Mouse (Mus musculus) bone marrow, adult 2 months (tissue): ENCODE data around the gene Tead3. TPM values are rescaled to one million over a fixed set of nuclear protein-coding genes. Genes with fewer than 3 reads are reported as not detected.
A peak's percentile ranks its signal among the peaks of the same experiment; 100 is the strongest.

ENCODE experiments used
- H3K27ac ChIP-seq: fragments of 200-500 bp; 2 replicates; pipeline ENCODE4 v1.5.1; 2012; ENCODE audit warnings: low read depth, mild to moderate bottlenecking, control low read depth, inconsistent platforms, low read length; ENCODE audit not compliant: control insufficient read depth, poor library complexity, insufficient read depth
- H3K4me1 ChIP-seq: fragments of 200-500 bp; 2 replicates; pipeline ENCODE4 v1.6.1; 2011; ENCODE audit warnings: low read length; ENCODE audit not compliant: control insufficient read depth, insufficient read depth
- H3K4me3 ChIP-seq: fragments of 200-500 bp; replicated peaks from 2 replicates; pipeline ENCODE3; 2011; ENCODE audit warnings: mild to moderate bottlenecking, low read depth, low read length, control low read depth; ENCODE audit not compliant: control insufficient read depth
- CTCF ChIP-seq: fragments of 200-500 bp; IDR thresholded peaks from 2 replicates; pipeline ENCODE4 v1.5.1; 2011; ENCODE audit warnings: low read length, control low read depth; ENCODE audit not compliant: control insufficient read depth, insufficient read depth
- POLR2A ChIP-seq: fragments of 200-500 bp; IDR thresholded peaks from 2 replicates; pipeline ENCODE4 v1.6.1; 2011; ENCODE audit warnings: low read depth, mild to moderate bottlenecking, control low read depth, low read length, borderline replicate concordance; ENCODE audit not compliant: control insufficient read depth
- WGBS: fragments of 180-500 bp; shearing (Covaris S2); methylation state at CpG from one replicate; pipeline ENCODE4 v1.1.7; 2018; 5-methylcytosine and 5-hydroxymethylcytosine counted together
- polyA plus RNA-seq: library from polyadenylated mRNA; stranded (reverse); fragments of >200 nt; gene quantifications from 2 replicates; pipeline ENCODE4 v1.2.4, GENCODE M21; 2011; ENCODE audit warnings: low replicate concordance; ENCODE audit not compliant: missing spikeins, insufficient read depth, insufficient read length

Gene Tead3
- 1.1 and 2.8 TPM in 2 replicates for polyA plus RNA-seq

GRCm38 (mm10) chr17:28350466-28351352 lies at the start of gene Tead3:
Gene Tead3 (minus strand): TSS chr17:28350817.
- under 1% methylated on average over 65 of the region's 73 CpGs for WGBS
- Histone ChIP-seq H3K4me1 (no peaks in the 10 kb centered on the region), H3K27ac (peak within 1 kb of the TSS; percentile 39; the same call in 1 of the 2 replicates), H3K4me3 (peak within 1 kb of the TSS; percentile 54)
- no peak for TF ChIP-seq CTCF
- no peak for TF ChIP-seq POLR2A

GRCm38 (mm10) chr17:28394994-28395393 lies 44.4 kb upstream of the Tead3 start:
- WGBS: 61% methylated on average over 7 of the region's 7 CpGs
- H3K27ac ChIP-seq: no peak overlapping the region
- TF ChIP-seq POLR2A (no peak), CTCF (no peak)

DNA sequence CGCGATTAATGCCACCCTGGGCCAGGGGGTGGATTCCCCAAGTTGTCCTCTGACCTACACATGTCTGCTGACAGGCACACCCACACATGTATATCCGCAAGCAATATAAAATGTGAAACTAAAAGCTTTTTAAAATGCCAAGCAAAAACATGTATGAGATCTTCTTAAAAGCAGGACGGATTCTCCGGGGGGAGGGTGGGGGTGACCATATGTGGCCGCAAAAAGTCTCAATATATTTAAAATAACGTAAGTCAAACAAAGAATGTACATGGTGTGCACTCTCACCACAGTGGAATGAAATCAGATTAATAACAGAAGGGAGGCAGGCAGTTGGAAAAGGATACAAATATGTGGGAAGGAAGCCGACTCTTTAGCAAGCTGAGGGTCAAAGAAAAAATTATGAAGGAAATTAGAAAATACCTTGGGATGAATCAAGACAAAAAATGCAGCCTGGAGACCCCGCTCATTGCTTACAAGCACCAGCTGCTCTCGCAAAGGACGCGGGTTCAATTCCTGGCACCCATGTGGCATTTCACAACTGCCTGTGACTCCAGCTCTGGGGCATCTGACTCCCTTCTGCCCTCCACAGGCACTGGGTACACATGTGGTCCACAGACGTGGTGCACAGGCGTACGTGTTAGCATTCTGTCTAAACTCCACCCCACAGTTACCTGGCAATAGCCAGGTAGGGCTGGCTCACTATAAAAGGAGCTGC lies 43.6 kb upstream of the Tead3 start:
- TF ChIP-seq CTCF (no peak), POLR2A (no peak)
- Histone ChIP-seq H3K4me1 (no peaks in the 10 kb centered on the region), H3K27ac (no peak overlapping the region), H3K4me3 (no peak overlapping the region)
- 76% methylated on average over 15 of the region's 15 CpGs for WGBS

More at GRCm38 (mm10) chr17:28394994-28395393, 44.4 kb upstream of the Tead3 start:
- H3K4me3 ChIP-seq: no peak overlapping the region
- H3K4me1 ChIP-seq: no peaks in the 10 kb centered on the region

- no peaks in the 10 kb centered on the region for H3K4me1 ChIP-seq
- no peak for TF ChIP-seq POLR2A
- TF ChIP-seq CTCF: no peak
- H3K4me3 ChIP-seq: no peak overlapping the region
- 2% methylated on average over 21 of the region's 25 CpGs for WGBS
- no peak overlapping the region for H3K27ac ChIP-seq
These were observed 41.2 kb upstream of the Tead3 start for GRCm38 (mm10) chr17:28391568-28392432.

GRCm38 (mm10) chr17:28388534-28388933 lies 37.9 kb upstream of the Tead3 start:
- Histone ChIP-seq H3K4me3 (no peak overlapping the region), H3K27ac (no peak overlapping the region), H3K4me1 (no peaks in the 10 kb centered on the region)
- TF ChIP-seq POLR2A: no peak
- TF ChIP-seq CTCF: no peak
- WGBS: 73% methylated on average over 3 of the region's 3 CpGs

GRCm38 (mm10) chr17:28386150-28386905 lies 35.7 kb upstream of the Tead3 start:
- H3K4me1 ChIP-seq: no peaks in the 10 kb centered on the region
- H3K27ac ChIP-seq: no peak overlapping the region
- WGBS: 17% methylated on average over 23 of the region's 23 CpGs
- H3K4me3 ChIP-seq: no peak overlapping the region
- TF ChIP-seq POLR2A (no peak), CTCF (peak; percentile 92)

- no peak overlapping the region for H3K4me3 ChIP-seq
- H3K27ac ChIP-seq: no peak overlapping the region
- H3K4me1 ChIP-seq: no peaks in the 10 kb centered on the region
- 84% methylated on average over 4 of the region's 4 CpGs for WGBS
- no peak for TF ChIP-seq POLR2A
- TF ChIP-seq CTCF: no peak
These were observed 33.7 kb upstream of the Tead3 start for GRCm38 (mm10) chr17:28384298-28384697.
